Mouse (Mus musculus) liver, embryonic 14.5 days (tissue): Measurements from ENCODE around the gene Ssu2.

Experiments
- CTCF ChIP-seq: IDR thresholded peaks from 2 replicates; pipeline ENCODE4 v1.5.1; 2016; ENCODE audit warnings: antibody characterized with exemption, low read depth, control low read depth
- EP300 ChIP-seq: IDR thresholded peaks from 2 replicates; pipeline ENCODE4 v1.6.1; 2016; ENCODE audit warnings: antibody characterized with exemption, low read depth

DNA sequence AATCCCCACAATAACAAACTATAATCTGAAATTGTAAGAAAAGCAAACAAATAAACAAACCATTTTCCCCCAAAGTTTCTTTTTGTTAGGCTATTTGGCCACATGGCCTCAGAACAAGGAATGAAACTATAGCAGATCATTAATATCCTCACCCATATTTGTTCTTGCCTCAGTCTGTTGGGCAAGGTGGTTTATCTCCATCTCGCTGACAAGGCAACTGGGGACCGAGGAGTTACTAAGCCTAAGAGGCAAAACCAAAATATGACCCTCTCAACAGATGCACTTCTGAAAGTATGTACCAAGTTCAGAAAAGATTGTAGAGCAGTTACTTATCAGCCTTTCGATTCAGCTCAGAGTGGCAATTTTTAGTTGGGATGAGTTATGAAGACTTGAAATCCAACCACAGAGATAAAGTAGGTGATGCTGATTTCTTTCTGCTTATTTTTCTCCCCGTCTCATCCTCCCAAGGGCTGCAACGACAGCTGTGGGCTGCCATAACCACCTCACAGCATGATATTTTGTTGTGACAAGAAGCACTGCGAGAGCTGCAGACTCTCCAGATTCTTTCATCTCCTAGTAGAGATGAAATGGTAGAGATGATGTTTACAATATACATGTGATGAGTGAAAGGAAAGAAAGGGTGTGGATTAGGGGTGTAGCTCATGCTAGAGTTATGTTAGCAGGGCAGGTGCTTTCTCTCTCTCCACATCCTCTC is 38.4 kb upstream of the Ssu2 start:
- no peak for TF ChIP-seq CTCF
- TF ChIP-seq EP300 = no peak
